In the genomic region with DNA sequence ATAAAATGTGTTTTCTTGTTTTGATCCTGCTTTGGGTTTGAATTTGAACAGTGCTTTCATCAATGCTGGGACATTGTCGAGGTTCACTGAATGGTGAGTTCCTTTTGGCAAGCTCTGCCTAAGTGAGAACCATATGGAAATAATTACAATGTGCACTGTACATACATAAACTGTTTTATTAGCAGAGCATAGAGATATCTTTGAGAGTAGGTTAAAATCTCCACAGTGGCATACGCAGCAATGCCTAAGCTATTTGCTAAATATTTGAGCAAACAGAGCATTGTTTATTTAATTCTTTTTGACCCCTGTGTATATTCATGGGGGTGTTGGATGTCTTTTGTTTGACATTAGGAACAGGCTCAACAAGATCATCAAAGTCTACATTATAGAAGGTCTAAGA, we compare ENCODE assay signal across 20 mouse cellular contexts.
"Had no signal": no experiment of that assay in that cellular context is flagged by ENCODE, and none has a peak within 500 bp of the region (broad histone marks: within the 10 kb centered on the region; RNA-seq: fewer than 3 reads in every experiment).

No protein-coding gene starts in this region.

- H3K4me1 ChIP-seq: liver, embryonic 13.5 days; liver, embryonic 15.5 days; megakaryocyte, embryonic 14.5 days; midbrain, embryonic 10.5 days; midbrain, embryonic 12.5 days; neural tube, embryonic 13.5 days; neural tube, embryonic 15.5 days; stomach, embryonic 15.5 days had no signal

- H3K4me2 ChIP-seq: liver, embryonic 11.5 days; liver, embryonic 13.5 days; liver, embryonic 15.5 days; midbrain, embryonic 12.5 days; neural tube, embryonic 13.5 days; neural tube, embryonic 15.5 days; stomach, embryonic 15.5 days had no signal

- DNase-seq: liver, embryonic 13.5 days; liver, postnatal 0 days; lung, adult 2 months; midbrain, embryonic 14.5 days; right cerebral cortex, postnatal 14 days; thymus, adult 2 months; thymus, postnatal 25 days; thymus, postnatal 4 days had no signal

- H3K36me3 ChIP-seq: liver, embryonic 13.5 days; liver, embryonic 15.5 days; midbrain, embryonic 10.5 days; midbrain, embryonic 12.5 days; neural tube, embryonic 13.5 days; neural tube, embryonic 15.5 days; stomach, embryonic 15.5 days had no signal

- H3K27ac ChIP-seq: liver, embryonic 13.5 days; liver, embryonic 15.5 days; macrophage; midbrain, embryonic 10.5 days; midbrain, embryonic 12.5 days; neural tube, embryonic 13.5 days; neural tube, embryonic 15.5 days; stomach, embryonic 15.5 days; stomach, postnatal 0 days had no signal

- ATAC-seq: liver, postnatal 0 days; midbrain, embryonic 16.5 days had no signal

- H3K9ac ChIP-seq: liver, embryonic 13.5 days; liver, embryonic 15.5 days; liver, postnatal 0 days; midbrain, embryonic 12.5 days; neural tube, embryonic 13.5 days; neural tube, embryonic 15.5 days; stomach, embryonic 15.5 days had no signal

- H3K9me3 ChIP-seq: liver, embryonic 13.5 days; liver, embryonic 15.5 days; midbrain, embryonic 10.5 days; midbrain, embryonic 12.5 days; neural tube, embryonic 13.5 days; neural tube, embryonic 15.5 days; stomach, embryonic 15.5 days had no signal

- H3K27me3 ChIP-seq: liver, embryonic 13.5 days; liver, embryonic 15.5 days; megakaryocyte, embryonic 14.5 days; midbrain, embryonic 12.5 days; neural tube, embryonic 13.5 days; neural tube, embryonic 15.5 days; stomach, embryonic 15.5 days had no signal

- H3K4me3 ChIP-seq: liver, embryonic 13.5 days; liver, embryonic 15.5 days; megakaryocyte, embryonic 14.5 days; midbrain, embryonic 10.5 days; midbrain, embryonic 12.5 days; myocyte; neural tube, embryonic 13.5 days; neural tube, embryonic 15.5 days; stomach, embryonic 15.5 days had no signal
